Mouse (Mus musculus): ENCODE results near the gene Krt9.

Krt9 gene

DNA sequence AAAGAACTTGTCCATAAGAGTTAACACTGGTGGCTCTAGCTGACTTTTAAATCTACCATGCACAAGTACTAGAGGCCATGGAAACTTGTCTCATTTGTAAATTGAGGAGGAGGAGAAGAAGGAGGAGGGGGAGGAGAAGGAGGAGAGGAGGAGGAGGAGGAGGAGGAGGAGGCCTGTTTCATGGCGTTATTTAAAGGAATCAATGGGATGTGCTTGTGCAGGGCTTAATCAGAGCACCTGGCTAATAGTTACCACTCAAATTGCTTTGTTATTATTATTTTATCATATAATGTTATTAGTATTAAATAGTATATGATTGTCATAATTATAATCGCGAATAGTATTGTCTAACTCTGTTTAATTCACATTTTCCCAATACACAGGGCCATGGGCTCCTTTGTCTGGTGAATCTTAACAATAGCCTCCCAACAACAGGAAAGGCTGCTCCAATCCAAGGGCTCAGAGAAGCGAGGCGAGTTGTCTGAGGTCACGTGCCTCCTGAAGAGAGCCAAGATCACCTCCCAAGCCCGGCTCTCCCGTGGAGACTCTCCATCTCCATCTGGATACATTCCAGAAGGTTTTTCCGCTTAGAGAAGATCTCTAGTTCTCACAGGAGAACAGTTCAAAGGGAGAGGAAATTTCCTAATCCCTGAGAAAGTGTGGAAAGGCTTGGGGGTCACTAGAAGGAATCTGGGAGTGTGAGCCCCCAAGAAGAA is 44.3 kb downstream of the Krt9 start, which contains the start of gene Krt19:
Gene Krt19 (minus strand): TSS at position 51 of the 716 bp plus-strand sequence.
- no peak for DNase-seq (ENCODE audit: low read depth, low spot score)

DNA sequence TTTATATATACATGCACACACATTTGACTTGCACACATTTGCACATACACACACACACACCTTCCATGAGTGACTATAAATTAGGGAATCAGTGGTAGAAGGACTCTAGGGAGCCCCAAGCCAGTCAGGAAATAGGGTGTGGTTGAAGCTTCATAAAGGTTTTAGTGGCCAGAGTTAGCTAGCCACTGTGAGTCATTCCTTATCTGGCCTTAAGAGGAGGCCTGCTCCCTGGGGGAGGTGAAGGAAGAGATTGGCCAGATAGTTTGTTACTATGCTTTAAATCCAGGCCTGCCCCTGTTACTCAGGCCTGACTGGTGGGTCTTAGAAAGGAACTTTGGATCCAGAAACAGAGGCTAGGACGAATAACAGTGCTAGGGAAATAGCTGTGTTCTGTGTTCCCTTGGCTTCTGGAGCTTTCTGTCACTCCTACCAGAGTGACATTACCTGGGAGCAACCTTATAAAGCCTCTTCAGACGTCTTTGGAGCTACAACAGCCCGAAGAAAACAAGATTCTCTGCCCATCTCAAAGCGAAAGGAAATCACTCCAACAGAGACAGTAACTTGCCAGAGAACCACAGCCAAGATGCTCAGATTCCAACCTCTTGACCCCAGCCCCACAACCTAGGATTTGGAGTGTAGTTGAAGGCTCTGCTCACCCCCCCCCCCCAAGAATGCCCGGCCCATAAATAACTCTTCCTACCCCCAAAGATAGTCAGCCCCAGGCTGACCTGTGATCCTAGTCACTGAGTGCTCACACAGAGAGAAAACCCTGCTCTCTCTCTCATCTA is 45.3 kb downstream of the Krt9 start:
- no peak for DNase-seq (ENCODE audit: low read depth, low spot score)

DNA sequence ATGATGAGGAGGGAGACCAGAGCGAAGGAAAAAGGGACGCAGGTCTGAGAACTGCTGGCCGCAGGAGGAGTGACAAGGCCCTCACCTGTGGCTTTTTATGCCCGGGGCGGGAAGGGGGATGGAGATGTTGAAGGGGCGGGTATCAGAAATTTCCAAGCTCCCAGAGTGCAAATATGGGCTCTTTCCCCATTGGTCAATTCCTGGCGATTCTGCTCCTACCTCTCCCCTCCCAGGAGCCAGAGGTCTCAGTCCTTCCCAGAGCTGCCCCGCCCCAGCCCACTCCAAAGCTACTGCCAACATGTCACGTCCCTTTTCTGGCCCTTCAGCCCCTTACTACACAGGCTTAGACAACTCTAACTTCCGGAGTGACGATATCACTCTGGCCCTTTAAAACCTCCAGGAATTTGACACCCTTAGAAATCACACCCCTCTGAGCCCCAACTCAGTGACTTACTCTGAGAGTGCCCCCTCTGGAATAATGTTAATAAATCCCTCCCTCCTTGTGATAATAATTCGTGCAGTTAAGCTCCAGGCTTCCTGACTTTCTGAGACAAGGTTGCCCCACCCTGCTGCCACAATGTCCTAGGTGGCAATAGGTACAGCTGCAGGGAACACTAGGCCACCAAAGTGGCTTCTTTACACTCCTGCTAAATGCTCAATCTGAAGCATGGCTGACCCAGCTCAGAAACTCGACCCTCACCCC is 47.0 kb downstream of the Krt9 start:
- no peak for DNase-seq (ENCODE audit: low read depth, low spot score)

DNA sequence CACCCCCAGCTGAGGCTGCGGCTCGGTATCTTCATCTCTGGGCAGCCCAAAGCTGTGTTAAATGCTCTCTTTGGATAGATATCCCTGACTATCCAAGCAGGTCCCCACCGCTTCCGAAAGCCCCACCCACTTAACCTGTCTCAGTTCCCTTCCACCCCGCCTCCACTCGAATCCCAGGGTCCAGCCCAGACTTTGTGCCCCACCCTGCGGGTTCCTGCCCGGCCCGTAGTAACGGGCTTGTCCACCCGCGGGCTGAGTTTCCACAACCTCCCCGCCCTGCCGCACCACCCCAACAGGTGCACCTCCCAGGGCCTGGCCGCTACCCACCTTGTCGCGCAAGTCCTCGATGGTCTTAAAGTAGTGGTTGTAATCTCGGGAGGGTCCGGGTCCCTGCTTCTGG is 47.9 kb downstream of the Krt9 start:
- no peak for DNase-seq (ENCODE audit: low read depth, low spot score)

DNA sequence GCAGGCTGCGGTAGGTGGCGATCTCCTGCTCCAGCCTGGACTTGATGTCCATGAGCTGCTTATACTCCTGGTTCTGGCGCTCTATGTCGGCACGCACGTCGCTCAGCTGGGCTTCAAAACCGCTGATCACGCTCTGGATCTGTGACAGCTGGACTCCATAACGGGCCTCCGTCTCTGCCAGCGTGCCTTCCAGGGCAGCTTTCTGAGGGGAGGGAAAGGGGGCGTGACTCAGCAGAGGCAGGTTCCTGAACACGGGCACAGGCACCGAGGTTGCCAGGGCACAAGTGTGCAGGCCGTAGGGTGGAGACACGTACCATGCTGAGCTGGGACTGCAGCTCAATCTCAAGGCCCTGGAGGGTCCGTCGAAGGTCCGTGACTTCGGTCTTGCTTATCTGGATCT is 52.1 kb downstream of the Krt9 start:
- no peak for DNase-seq (ENCODE audit: low read depth, low spot score)

DNA sequence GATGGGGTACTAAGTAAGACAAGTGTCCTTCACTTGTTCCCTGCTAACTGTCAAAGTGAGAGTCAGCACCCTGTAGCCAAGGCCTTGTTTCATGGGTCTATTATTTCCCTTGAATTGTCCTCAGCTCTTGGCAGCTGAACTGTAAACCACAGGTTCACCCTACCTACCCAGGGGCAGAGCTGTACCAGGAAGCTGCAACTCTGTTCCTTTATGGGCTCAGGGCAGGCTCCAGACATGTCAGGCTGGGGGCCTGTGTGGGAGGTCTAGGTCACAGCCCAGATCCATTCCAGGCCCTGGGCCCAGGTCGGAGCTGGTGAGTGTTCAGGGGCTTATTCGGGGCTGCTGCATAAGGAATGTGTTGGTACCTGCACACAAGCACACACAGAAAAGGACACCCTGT is 53.7 kb downstream of the Krt9 start:
- no peak for DNase-seq (ENCODE audit: low read depth, low spot score)

DNA sequence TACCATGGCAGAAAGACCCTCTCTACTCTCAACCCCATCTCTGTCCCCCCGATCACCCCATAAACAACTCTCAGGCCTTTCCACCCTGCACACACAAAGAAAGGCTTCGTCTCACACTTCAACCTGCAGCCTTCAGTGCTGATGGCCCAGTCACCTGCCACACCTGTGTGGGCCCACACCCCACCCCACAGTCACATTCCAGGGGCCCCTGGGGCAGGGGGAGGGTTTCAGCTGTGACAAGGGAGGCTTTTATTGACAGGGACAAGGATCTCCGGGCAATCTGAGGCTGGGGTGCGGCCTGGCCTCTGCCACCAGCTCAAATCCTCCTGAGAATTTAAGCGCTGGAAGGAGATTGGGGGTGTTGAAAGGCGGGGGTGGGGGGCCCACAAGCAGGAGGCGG is 54.2 kb downstream of the Krt9 start:
- no peak for DNase-seq (ENCODE audit: low read depth, low spot score)

DNA sequence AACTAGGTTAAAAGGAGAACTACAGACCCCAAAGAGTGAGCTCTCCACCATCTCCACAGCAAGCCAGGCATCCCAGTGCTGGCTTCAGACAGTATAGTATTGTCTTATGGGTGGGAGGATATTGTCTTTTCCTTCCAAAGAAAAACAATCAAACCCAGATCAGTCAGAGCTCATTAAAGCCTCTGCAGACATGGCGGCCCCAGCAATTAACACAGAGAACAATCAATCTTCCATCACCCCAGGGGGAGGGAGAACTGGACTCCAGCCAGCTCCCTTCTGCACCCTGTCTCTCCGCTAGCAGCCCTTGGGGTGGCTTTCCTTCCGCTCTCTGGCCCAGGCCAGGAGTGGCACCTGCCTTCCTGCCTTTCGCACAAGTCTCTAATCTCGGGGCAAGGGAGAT is 55.4 kb downstream of the Krt9 start:
- no peak for DNase-seq (ENCODE audit: low read depth, low spot score)

Measured in CD4-positive helper T cell, adult 2 months (primary cell).